Mouse (Mus musculus) bone marrow, adult 2 months (tissue): Measurements from ENCODE around the gene Trim63. TPM values are rescaled to one million over a fixed set of nuclear protein-coding genes. Genes with fewer than 3 reads are reported as not detected.

Experiments
- H3K27ac ChIP-seq: fragments of 200-500 bp; 2 replicates; pipeline ENCODE4 v1.5.1; 2012; ENCODE audit warnings: low read depth, mild to moderate bottlenecking, control low read depth, inconsistent platforms, low read length; ENCODE audit not compliant: control insufficient read depth, poor library complexity, insufficient read depth
- H3K4me1 ChIP-seq: fragments of 200-500 bp; 2 replicates; pipeline ENCODE4 v1.6.1; 2011; ENCODE audit warnings: low read length; ENCODE audit not compliant: control insufficient read depth, insufficient read depth
- H3K4me3 ChIP-seq: fragments of 200-500 bp; replicated peaks from 2 replicates; pipeline ENCODE3; 2011; ENCODE audit warnings: mild to moderate bottlenecking, low read depth, low read length, control low read depth; ENCODE audit not compliant: control insufficient read depth
- CTCF ChIP-seq: fragments of 200-500 bp; IDR thresholded peaks from 2 replicates; pipeline ENCODE4 v1.5.1; 2011; ENCODE audit warnings: low read length, control low read depth; ENCODE audit not compliant: control insufficient read depth, insufficient read depth
- POLR2A ChIP-seq: fragments of 200-500 bp; IDR thresholded peaks from 2 replicates; pipeline ENCODE4 v1.6.1; 2011; ENCODE audit warnings: low read depth, mild to moderate bottlenecking, control low read depth, low read length, borderline replicate concordance; ENCODE audit not compliant: control insufficient read depth
- whole genome bisulfite sequencing: fragments of 180-500 bp; shearing (Covaris S2); methylation state at CpG from one replicate; pipeline ENCODE4 v1.1.7; 2018; 5-methylcytosine and 5-hydroxymethylcytosine counted together
- polyA plus RNA-seq: library from polyadenylated mRNA; stranded (reverse); fragments of >200 nt; gene quantifications from 2 replicates; pipeline ENCODE4 v1.2.4, GENCODE M21; 2011; ENCODE audit warnings: low replicate concordance; ENCODE audit not compliant: missing spikeins, insufficient read depth, insufficient read length

Gene Trim63
- polyA plus RNA-seq, 1 experiment: 1.1 TPM

DNA sequence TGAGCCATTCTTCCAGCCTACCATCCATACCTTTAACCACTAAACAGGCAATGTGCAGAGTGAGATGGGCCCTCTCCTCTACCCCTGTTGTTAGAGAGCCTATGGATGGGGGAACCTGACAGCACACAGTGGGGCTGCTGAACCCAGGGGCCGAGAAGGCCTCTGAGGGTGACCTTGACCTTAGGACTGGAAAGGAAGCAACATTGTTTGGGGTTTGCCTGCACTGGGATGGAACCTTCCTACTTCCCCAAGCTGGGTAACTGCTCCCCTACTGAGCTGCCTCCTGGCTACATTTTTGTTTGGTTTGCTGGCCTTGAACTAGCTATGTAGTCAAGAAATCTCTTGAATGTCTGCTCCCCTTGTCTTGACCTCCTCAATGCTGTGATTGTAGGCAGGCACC lies 59.4 kb downstream of the Trim63 start:
- peaks cover 4% of the 10 kb centered on the region for H3K4me1 ChIP-seq
- TF ChIP-seq CTCF (no peak), POLR2A (no peak)
- H3K27ac ChIP-seq: no peak overlapping the region
- H3K4me3 ChIP-seq: no peak overlapping the region
- 25% methylated on average over 1 of the region's 1 CpGs for WGBS

DNA sequence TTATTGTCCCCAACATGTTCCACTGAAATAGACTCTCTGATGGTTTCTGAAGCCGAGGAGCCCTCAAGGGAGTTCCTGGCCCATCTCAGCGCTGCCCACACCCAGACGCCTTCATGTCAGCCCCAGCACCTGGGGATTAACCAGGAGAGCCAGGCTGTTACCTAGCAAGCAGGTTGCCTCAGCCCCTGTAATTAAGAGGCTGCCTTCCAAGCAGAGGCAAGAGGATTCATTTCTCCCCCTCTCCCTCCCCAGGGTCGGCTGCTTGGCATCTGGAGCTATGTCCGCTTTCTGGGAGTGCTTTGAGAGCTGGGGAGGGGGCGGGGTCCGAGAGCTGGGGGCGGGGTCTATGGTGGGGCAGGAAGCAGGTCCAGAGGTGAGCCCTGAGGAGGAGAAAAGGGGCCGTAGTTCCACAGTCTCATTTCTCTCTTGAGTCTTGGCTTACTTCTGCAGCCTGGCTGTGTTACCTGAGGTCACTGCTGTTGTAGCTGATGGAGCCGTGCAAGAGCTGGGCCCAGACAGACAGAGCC lies 63.2 kb downstream of the Trim63 start:
- 64% methylated on average over 10 of the region's 10 CpGs for WGBS
- Histone ChIP-seq H3K4me1 (no peaks in the 10 kb centered on the region), H3K27ac (no peak overlapping the region), H3K4me3 (no peak overlapping the region)
- TF ChIP-seq POLR2A (no peak), CTCF (no peak)

Other genes starting within 250 kb of the Trim63 start
- gene Cd52, start 220.0 kb upstream of the Trim63 start, polyA plus RNA-seq: 270 and 801 TPM in 2 replicates
- gene Ubxn11, start 212.6 kb upstream of the Trim63 start, polyA plus RNA-seq: 3.3 and 13.7 TPM in 2 replicates
- gene Sh3bgrl3, start 186.3 kb upstream of the Trim63 start, polyA plus RNA-seq: 299 and 416 TPM in 2 replicates
- 16.4 and 22.7 TPM in 2 replicates for gene Cep85, start 128.0 kb upstream of the Trim63 start, polyA plus RNA-seq
- not detected in 2 replicates for gene Gm7534, start 112.1 kb upstream of the Trim63 start, polyA plus RNA-seq
- not detected in 2 replicates for gene Catsper4, start 87.7 kb upstream of the Trim63 start, polyA plus RNA-seq
- not detected in 2 replicates for gene Cnksr1, start 76.7 kb upstream of the Trim63 start, polyA plus RNA-seq
- not detected in 2 replicates for gene E130218I03Rik, start 71.5 kb upstream of the Trim63 start, polyA plus RNA-seq
- 2.6 and 8.0 TPM in 2 replicates for gene Zfp593, start 69.5 kb upstream of the Trim63 start, polyA plus RNA-seq
- not detected in 2 replicates for gene Gm30191, start 68.2 kb upstream of the Trim63 start, polyA plus RNA-seq
- 5.2 and 7.5 TPM in 2 replicates for gene Grrp1, start 61.0 kb upstream of the Trim63 start, polyA plus RNA-seq
- 4.9 and 5.2 TPM in 2 replicates for gene Pdik1l, start 27.2 kb upstream of the Trim63 start, polyA plus RNA-seq
- 4.0 TPM in 1 of 2 replicates, not detected in the other for gene Slc30a2, start 28.1 kb downstream of the Trim63 start, polyA plus RNA-seq
- 0.23 and 3.3 TPM in 2 replicates for gene Extl1, start 68.7 kb downstream of the Trim63 start, polyA plus RNA-seq
- 5.8 and 8.8 TPM in 2 replicates for gene Pafah2, start 81.2 kb downstream of the Trim63 start, polyA plus RNA-seq
- gene Stmn1, start 153.2 kb downstream of the Trim63 start, polyA plus RNA-seq: 297 and 423 TPM in 2 replicates
- 10.2 and 10.8 TPM in 2 replicates for gene Paqr7, start 181.6 kb downstream of the Trim63 start, polyA plus RNA-seq
- gene Aunip, start 195.9 kb downstream of the Trim63 start, polyA plus RNA-seq: 9.5 and 13.9 TPM in 2 replicates
- 35.3 and 57.2 TPM in 2 replicates for gene Mtfr1l, start 220.3 kb downstream of the Trim63 start, polyA plus RNA-seq
- gene Selenon, start 237.0 kb downstream of the Trim63 start, polyA plus RNA-seq: 7.1 and 8.4 TPM in 2 replicates